Mouse (Mus musculus): ENCODE results near the gene Tmem170b.

Gene Tmem170b

DNA sequence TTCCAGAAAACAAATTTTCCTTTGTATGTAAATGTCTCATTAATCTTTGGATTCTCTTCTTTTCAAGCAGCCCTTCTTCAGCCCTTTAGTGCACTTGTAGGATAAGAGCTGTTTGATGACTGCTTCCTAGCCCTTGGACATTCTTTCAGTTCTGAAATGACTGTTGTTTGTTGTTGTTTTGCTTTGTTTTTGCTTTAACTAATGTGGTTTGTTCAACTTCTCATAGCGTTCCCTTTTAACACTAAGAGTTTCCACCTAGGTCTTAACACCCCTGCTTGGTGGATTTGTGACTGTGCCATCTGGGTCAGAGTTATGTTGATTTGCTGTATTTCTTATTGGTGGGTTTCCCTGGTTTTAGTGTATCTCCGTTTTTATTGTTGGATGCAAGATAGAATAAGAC, 8.8 kb downstream of the Tmem170b start:
- DNase-seq (ENCODE audit: low spot score) = no peak

DNA sequence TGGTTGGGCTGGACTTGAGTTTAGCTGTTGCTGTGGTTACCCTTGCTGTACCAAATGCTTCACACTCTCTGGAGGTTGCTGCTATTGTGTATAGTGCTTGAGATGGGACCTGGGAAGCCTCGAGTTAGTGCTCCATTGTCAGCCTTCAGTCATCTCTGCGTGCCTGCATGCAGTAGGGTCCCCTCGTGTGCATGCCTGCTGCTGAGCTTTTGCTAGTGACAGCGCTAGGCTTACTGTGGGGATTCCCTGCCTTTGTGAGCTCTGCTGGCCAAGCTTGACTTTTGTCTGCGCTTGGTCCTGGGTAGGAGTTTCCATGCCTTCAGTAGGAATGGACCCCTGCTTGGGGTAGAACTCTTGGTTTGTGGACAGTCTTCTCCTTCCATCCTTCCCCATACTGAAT, 9.3 kb downstream of the Tmem170b start:
- no peak for DNase-seq (ENCODE audit: low spot score)

DNA sequence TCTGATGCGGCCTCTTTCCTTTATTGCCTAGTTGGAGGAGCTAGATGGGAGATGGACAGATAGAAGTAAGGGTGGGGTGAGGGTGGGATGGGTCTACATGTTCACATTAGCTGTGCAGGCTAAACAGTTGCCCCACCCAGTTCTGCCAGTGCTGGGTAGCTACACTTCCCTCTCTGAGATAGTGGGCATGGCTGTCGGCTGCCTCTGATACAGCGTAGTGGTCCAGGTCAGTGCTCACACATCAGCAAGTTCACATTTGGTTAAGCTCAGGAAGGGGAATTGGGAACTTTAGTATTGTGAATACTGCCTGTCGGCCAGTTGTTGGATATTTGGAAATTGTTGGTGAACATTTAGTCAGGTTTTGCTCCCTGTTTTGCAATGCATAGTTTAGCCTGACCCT, 13.8 kb downstream of the Tmem170b start:
- DNase-seq (ENCODE audit: low spot score) = no peak

DNA sequence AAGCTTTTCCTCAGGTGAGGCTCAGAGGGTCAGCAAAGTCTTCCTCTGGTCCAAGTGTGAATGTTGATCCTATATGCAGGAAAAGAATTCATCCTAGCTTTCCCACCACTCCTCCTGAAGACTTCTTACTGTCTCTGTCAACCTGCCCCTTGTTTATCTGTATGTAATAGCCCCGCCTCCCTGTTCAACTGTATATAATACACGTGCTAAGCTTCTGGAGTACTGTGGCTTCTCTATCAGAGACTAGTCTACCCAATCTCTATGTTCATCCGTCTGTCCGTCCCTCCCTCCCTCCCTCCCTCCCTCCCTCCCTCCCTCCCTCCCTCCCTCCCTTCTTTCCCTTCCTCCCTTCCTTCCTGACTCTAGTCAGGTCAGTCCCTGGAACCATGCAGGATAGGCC, 14.4 kb downstream of the Tmem170b start:
- DNase-seq (ENCODE audit: low spot score) = no peak

DNA sequence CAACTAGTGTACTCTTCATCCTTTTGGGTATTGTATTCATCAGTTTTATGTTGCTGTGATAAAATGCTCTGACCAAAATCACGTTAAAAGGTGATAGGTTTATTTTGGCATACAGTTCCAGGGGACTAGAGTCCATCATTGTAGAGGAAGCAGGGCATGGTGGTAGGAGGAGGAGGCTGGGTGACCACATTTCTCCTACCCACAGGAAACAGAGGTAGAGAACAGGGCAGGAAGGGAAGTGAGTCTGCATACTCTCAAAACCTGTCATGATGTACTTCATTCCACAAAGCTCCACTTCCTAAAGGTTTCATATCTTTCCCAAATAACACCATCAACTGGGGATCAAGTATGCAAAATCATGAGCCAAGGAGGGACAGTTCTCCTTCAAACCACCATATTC, 18.4 kb downstream of the Tmem170b start:
- no peak for DNase-seq (ENCODE audit: low spot score)

DNA sequence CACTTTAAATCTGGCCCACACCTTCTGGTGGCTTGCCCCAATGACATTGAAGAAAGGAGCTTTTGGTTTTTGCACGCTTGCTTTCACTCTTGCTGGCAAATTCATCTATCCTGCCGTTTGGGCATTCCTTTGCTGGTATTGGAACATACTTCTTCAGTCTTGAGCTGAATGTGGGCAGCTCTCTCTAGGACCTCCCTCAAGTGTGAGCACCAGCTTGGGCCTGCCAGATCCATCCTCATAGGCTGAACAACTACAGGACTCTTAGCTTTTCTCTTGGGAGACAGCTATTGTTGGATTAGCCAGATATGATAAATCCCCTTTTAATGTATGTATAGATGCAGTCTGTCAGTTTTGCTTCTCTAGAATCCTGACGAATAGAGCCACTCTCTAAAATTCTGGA, 19.5 kb downstream of the Tmem170b start:
- no peak for DNase-seq (ENCODE audit: low spot score)

DNA sequence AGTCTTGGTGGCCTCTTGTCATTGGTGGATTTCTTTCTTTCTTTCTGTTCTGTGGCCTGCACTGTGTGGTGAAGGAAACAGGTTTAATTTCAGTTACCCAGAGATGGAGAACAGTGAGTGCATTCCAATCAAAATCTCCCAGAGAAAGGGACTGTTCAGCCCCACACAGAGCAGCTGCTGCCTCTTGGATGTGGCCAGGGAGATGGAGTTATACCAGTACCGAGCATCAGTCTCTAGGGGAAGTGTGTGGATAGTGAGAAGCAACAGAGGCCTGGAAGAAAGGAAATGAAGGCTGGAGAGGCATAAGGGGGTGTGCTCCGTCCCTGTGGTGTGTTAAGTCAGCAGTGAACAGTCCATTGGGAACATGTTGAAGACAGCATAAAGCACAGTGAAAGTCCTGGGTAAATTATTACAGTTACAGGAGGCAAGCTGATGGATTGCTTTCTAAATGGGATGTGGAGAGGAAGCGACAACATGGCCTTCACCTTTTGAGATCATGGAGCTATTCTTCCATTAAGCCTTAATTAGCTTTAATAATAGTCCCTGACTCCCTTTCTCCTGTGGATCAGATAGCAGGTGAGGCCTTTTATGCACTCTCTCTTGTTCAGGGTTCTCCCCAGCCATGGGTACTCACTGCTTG, 21.7 kb downstream of the Tmem170b start:
- DNase-seq (ENCODE audit: low spot score) = no peak

DNA sequence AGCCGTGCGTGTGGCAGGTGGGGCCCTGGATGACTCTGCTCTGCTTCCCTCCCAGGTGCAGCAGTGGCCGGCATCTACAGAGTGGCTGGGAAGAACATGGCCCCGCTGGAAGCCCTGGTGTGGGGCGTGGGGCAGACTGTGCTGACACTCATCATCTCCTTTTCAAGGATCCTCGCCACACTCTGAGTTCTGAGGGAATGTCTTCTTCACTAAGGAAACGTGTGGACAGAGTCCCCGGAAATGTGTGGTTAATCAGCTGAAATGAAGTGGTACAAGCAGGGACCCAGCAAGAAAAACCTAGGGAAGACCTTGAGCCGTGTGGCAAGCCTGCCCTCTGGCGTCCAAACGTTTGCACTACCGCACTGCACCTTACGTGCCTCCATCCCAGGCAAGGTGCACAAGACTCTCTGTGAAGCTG, 28.7 kb downstream of the Tmem170b start:
- peak; percentile 49 for DNase-seq (ENCODE audit: low spot score)

DNA sequence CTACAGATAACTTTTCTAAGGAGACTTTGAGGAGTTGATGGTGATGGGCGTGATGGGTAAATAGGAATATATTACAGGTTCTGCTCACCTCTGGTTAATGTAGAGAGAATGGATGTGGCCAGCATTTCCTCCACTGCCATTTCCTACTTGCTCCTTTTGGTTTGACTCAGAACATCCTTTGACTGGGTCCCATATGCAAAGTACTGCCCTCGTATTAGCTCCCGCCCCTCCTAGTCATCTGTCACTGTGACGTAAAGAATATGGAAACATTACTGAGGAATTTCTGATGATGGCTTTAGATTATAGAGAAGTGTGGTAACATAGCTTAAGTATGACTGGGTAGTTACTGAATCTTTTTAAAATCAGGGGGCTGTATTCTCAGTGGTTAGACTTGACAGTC, 32.4 kb downstream of the Tmem170b start:
- DNase-seq (ENCODE audit: low spot score) = no peak

DNA sequence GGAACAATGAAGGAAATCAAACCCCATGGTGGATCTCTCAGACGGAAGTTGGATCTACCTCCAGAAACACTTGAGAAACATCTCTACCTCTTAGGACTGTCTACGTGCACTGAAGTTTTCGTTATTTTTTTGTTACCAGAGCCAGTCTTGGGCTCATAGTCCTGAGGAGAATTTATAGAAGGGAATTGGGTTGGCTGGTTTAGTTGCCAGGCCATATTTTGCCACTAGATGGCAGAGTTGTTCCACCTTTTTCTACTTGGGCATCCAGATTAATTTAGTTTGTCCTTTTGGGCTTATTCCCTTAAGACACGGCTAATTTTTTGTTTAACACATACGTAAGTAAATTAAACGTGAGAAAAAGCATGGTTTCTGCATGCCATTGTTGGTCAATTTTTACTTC, 37.1 kb downstream of the Tmem170b start:
- DNase-seq (ENCODE audit: low spot score) = peak; percentile 53

DNA sequence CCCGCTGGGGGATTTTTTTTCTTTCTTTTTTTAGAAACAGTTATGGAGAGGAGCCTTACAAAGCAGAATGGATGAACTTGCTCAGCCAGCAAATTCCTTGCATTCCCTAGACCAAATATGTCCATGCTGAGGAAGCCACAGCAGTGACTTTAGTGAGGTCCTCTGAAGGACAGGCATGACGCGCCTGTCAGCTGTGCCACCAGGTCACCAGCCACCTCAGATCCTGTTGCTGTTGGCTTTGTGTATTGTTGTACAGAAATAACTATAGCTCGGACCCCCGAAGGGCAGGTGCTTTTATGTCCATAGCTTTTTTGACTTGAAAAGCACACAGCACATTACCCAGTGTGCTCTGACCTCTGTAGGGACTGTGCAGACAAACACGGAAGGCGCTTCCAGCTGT, 38.1 kb downstream of the Tmem170b start:
- DNase-seq (ENCODE audit: low spot score) = no peak

DNA sequence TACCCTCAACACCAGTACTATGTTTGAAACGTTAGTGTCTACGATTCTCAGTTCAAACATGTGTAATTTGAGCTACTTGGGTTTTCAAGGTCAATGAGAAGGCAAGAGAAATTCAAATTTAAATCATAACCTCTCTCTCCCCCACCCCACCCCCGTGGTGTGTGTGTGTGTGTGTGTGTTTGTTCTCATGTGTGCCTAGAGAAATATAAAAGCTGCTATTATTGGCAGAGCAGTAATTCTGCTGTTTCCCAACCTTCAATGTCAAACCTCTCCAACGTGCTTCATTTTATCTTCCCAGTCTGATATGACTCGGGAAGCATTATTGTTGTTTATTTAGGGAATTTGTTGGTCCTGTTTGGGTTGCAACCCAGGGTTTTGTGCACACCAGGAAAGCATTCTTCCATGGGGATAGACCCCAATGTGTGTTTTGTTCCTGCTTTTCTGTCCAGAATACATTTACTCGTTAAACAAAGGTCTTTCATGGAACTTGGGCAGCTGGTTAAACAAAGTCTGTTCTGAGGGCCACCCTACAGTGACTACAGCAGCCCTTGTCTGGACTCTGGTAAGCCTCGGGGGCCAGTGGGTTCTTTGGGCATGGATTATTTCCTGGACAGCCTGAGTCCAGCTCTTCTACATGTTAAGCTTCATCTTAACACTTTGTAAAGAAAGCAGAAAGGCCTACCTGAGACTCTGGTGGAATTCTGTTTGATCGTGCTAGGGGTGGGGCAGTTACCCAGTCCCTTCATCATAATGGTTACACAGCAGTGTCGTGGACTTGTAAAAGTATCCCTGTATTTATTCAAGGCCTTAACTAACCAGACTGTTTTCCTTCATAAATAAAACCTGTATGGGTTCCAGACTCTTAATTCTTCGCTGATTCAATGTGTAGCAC, 39.1 kb downstream of the Tmem170b start:
- no peak for DNase-seq (ENCODE audit: low spot score)

DNA sequence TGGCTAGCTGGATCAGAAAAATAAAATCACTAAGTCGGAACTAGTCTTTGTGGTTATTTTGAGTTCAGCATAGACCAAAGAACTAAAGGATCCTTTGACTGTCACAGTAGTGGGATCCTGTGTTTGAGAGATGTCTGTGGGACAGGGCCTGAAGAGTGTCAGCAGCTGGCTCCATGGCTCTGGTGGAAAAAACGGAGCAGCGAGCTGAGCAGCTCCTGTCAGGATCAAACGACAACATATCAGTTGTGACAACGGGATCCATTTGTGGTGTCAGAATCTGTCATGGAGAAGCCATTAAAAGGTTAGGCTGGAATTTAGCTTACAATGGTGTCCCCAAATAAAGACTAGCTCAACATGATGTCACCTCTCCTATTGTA, 39.8 kb downstream of the Tmem170b start:
- no peak for DNase-seq (ENCODE audit: low spot score)

DNA sequence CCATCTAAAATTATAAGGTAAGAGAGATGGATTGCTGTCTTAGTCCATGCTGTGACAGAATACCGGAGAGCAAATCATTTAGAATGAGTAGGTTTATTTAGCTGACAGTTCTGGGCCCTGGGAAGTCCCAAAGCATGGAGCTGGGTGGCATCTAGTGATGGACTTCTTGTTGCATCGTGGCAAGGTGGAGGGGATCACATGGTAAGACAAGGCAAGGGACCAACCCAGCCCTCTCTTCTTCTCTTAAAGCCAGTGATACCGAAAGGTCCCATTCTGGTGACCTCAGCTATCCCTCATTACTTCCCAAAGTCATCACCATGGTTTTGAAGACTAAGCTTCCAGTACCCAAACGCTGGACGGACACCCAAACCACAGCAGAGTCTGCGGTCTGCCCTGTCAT, 42.3 kb downstream of the Tmem170b start:
- DNase-seq (ENCODE audit: low spot score) = no peak

DNA sequence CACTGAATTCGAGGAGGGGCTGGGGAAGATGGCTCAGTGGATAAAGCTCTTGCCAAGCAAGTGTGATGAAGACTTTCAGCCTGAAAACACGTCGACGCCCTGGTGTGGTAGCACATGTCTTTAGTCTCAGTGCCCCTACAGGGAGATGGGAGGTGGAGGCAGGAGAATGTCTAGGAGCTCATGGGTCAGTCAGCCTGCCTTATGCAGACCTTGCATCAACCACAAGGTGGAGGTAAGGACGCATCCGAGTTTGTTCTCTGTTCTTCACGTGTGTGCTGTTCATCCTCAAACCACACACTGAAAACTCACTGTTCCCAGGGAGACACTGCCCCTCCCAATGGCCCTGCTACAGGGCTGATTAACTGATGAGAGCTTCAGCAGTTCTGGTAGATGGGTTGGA, 45.0 kb downstream of the Tmem170b start:
- DNase-seq (ENCODE audit: low spot score) = no peak

DNA sequence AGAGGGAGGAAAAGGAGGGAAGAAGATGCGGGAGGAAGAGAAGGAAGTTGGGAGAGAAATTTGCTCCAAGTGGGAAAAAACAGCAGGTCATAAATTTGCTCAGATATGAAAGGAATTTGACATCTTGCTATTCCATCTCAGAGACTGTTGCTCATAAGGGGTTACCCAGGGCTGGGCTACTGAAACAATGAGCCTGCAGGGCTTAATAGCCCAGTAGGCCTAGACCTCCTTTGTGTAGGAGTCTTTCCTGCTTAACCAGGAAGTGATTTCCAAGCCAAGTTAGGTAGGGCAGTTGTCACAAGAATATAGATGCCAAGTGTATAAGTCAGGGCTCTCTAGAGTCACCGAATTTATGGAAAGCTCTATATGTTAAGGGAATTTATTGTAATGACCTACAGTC, 48.1 kb downstream of the Tmem170b start:
- no peak for DNase-seq (ENCODE audit: low spot score)

DNA sequence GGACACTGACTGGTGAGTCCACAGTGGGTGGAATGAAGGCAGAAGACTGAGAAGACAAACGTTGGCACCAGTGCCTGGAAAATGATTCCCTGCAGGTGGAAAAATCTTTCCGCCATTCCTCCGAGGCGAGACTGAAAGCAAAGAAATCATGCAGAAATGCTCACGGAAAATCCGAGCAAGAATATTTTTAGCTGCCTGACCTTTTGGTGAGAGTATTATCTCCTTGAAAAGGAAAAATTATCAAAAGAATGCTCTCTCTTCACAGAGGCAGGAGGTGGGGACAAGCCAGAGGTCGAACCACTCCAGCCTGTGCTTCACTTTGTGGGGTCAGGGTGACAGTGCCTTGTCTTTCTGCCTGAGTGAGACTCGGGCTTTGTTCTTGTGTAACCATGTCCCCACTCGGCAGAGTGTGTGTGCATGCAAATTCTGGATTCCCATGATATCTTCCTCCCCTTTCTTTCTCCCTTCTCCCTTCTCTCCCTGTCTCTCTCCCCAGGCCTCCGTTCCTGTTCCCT, 49.9 kb downstream of the Tmem170b start:
- DNase-seq (ENCODE audit: low spot score) = no peak

DNA sequence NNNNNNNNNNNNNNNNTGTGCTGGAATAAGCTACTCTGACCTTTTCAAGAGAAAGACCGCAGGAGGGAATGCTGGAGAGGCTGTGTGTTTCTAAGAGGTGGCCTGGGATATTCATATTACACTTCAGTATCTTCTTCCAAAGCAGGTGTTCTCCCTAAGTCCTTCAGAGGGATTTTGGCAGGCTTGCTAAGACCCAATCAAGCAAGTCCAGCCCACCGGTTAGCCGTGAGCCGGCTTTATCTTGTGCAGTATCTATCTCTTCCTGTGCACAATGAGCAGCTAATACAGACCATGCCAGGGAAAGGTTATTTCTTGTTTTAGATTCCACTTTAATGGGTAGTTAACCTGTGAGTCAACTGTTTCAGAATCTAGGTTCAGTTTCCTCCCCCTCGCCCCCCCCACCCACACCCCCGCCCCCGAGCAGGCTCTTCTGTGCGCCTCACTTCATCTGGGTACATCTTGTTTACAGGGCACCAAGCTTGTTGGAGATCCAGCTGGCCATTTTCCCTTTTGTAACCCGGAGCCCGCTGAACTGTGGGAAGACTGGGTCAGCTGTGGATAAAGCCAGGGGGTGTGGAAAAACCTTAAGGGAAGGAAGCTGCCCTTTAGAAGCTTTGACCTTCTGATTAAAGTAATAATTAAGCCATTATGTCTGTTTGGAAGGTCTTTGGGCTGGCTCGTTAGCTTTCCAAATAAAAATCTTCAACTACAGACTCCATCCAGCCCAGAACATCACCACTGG, 54.5 kb downstream of the Tmem170b start:
- DNase-seq (ENCODE audit: low spot score) = no peak

DNA sequence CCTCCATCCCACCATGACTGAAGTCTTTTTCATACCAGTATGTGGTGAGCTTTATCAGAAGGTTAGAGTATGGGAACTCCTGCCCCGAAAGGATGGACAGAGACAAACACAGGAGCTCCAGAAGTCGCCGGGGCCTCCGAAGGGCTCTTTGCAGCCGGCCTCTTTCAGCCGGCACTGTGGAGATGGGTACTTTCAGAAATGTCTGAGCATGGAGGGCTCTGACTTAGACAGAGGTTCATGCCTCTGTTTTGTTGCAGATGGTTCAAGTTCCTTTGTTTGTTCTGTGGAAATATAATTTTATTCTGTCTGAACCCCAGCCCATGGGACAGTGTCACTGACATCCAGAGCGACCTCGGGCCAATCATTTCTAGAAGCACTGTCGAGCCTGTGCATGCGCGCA, 55.4 kb downstream of the Tmem170b start:
- DNase-seq (ENCODE audit: low spot score) = no peak

DNA sequence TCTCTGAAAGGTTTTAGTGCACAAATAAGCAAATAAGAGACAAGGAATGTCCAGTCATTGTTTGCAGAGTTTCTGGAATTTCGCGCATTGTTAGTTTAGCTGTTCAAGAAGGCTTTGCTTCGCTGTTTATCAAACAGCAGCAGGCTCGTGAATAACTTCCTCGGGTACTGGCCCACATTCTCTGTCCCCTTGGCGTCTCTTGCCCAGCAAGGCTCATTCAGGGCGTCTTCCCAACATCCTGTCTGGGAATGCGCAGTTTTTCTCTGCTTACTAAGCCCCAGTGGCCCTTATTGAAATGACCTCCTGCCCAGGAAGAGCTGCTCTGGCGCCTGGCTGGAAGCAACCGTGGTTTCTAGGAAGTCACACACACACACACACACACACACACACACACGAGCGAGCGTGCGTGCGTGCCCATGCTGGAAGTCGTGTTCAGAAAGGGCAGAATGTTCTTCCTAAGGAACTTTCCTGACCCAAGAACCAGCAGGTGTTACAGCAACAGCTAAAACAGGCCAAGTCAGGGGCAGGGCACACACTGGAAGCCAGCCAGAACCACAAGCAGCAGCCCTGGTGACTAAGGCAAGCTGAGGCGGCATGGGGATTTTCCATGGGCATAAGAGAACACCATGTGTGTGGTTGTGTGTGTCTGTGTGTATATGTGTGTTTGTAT, 56.8 kb downstream of the Tmem170b start:
- DNase-seq (ENCODE audit: low spot score) = peak; percentile 49

DNA sequence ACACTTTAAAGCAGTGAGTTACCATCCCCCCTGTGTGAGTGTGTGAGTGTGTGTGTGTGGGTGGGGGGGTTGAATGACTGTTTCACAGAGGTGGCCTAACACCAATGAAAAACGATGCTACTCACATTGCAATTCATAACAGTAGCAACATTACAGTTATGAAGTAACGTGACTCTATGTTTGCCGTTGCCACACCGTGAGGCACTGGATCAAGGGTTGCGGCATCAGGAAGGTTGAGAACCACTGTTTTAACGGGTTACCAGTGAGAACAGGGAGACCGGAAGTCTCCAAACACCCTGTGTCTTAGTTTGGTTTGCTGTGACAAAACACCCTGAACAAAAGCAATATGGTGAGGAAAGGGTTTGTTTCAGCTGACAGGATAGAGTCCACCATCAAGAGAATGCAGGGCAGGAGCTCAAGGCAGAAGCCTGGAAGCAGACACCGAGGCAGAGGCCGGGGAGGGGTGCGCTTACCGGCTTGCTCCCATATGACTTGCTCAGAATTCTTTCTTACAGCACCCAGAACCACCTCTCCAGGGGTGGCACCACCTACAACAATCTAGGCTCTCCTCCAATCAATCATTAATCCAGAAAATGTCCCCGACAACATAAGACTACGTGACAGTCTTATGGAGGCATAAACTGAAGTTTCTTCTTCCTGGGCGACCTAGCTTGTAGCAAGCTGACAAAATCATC, 57.9 kb downstream of the Tmem170b start:
- DNase-seq (ENCODE audit: low spot score) = no peak

DNA sequence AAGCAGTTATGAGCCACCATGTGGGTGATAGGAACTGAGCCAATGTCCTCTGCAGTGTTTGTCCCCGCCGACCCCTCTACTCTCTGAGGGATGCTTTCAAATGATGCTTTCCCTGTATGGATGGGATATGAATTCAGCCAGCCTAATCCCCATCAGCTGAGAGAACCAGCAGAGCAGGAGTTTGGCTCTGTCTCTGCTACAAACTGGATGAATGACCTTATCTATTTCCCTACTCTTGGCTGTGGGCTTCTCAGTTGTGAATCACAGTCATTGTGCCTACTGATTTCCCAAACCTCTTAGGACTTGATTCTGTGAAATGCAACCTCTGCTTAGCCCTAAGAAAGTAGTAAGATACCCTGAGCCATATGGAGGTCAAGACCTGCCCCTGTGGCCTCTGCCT, 64.2 kb downstream of the Tmem170b start:
- DNase-seq (ENCODE audit: low spot score) = no peak
